Mouse (Mus musculus): ENCODE measurements around the gene Atp7b. TPM values are rescaled to one million over a fixed set of nuclear protein-coding genes. Genes with fewer than 3 reads are reported as not detected.

The Atp7b gene
- 1.8 TPM for polyA plus RNA-seq (2014; fragmentation: Illumina TruSeq; extraction: RNeasy Lipid Tissue Mini Kit (QIAGEN cat#74804); ENCODE audit: low replicate concordance)

GRCm38 (mm10) chr8:22059821-22060445, at the start of gene Atp7b:
TSS of gene Atp7b (minus strand) at chr8:22060305.

GRCm38 (mm10) chr8:22060446-22060889, 363 bp upstream of the Atp7b start, which contains the start of gene Alg11:
TSS of gene Alg11 (plus strand) at chr8:22060721.

DNA sequence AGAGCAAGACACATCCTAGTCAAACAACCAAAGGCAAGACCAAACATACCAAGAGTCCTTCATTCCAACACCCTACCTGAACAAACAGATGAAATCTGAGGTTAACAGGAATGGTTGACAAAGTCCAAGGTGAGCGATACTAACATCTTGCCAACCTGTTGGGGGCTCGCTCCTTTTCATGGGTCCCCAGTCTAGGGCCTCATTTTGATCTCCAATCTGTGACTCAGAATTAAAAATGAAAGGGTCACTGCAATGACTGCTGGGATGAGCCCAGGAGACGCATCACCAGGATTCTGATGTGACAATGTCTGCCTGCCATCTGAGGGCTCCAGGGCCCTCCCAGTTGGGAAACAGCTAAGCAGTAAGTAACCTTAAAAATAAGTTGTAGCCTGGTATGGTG, 90.6 kb downstream of the Atp7b start, which contains the start of gene Ccdc70:
TSS of gene Ccdc70 (plus strand) at position 301 of the 400 bp plus-strand sequence.

DNA sequence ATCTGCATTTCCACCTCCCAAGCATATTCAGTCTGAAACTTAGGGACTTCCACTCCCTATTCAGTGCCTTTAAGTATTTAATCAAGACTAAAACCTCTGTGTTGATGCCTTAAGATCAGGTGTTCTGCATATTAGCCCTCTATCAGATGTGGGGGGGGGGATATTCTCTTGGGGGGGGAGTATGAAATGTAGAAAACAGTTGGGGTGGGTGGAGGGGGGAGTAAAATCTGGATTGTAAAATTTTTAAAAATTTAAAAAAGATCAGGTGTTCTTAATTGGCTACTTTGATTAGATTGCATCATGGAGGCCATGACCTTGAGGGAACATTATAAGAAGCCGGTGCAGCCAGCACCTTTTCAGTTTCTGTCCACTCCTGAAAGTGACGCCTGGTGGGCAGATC, 101.7 kb downstream of the Atp7b start, which contains the start of gene Fam90a1a:
TSS of gene Fam90a1a (plus strand) at position 301 of the 400 bp plus-strand sequence.

GRCm38 (mm10) chr8:21946462-21946861, 113.6 kb downstream of the Atp7b start, which contains the start of gene Defb13:
TSS of gene Defb13 (plus strand) at chr8:21946762.

Other genes starting within 250 kb of the Atp7b start
- not detected for gene Defb50, start 236.8 kb downstream of the Atp7b start, polyA plus RNA-seq (2014; fragmentation: Illumina TruSeq; extraction: RNeasy Lipid Tissue Mini Kit (QIAGEN cat#74804); ENCODE audit: low replicate concordance)
- gene Defb2, start 220.4 kb downstream of the Atp7b start, polyA plus RNA-seq (2014; fragmentation: Illumina TruSeq; extraction: RNeasy Lipid Tissue Mini Kit (QIAGEN cat#74804); ENCODE audit: low replicate concordance): not detected
- not detected for gene Defb10, start 201.4 kb downstream of the Atp7b start, polyA plus RNA-seq (2014; fragmentation: Illumina TruSeq; extraction: RNeasy Lipid Tissue Mini Kit (QIAGEN cat#74804); ENCODE audit: low replicate concordance)
- gene Defb9, start 174.9 kb downstream of the Atp7b start, polyA plus RNA-seq (2014; fragmentation: Illumina TruSeq; extraction: RNeasy Lipid Tissue Mini Kit (QIAGEN cat#74804); ENCODE audit: low replicate concordance): not detected
- gene Defb11, start 153.9 kb downstream of the Atp7b start, polyA plus RNA-seq (2014; fragmentation: Illumina TruSeq; extraction: RNeasy Lipid Tissue Mini Kit (QIAGEN cat#74804); ENCODE audit: low replicate concordance): not detected
- not detected for gene Defb15, start 127.6 kb downstream of the Atp7b start, polyA plus RNA-seq (2014; fragmentation: Illumina TruSeq; extraction: RNeasy Lipid Tissue Mini Kit (QIAGEN cat#74804); ENCODE audit: low replicate concordance)
- gene Defb35, start 122.0 kb downstream of the Atp7b start, polyA plus RNA-seq (2014; fragmentation: Illumina TruSeq; extraction: RNeasy Lipid Tissue Mini Kit (QIAGEN cat#74804); ENCODE audit: low replicate concordance): not detected
- gene Defb13, start 113.5 kb downstream of the Atp7b start, polyA plus RNA-seq (2014; fragmentation: Illumina TruSeq; extraction: RNeasy Lipid Tissue Mini Kit (QIAGEN cat#74804); ENCODE audit: low replicate concordance): not detected
- gene Fam90a1a, start 101.6 kb downstream of the Atp7b start, polyA plus RNA-seq (2014; fragmentation: Illumina TruSeq; extraction: RNeasy Lipid Tissue Mini Kit (QIAGEN cat#74804); ENCODE audit: low replicate concordance): not detected
- gene Ccdc70, start 90.5 kb downstream of the Atp7b start, polyA plus RNA-seq (2014; fragmentation: Illumina TruSeq; extraction: RNeasy Lipid Tissue Mini Kit (QIAGEN cat#74804); ENCODE audit: low replicate concordance): not detected
- 44.6 TPM for gene Alg11, start 416 bp upstream of the Atp7b start, polyA plus RNA-seq (2014; fragmentation: Illumina TruSeq; extraction: RNeasy Lipid Tissue Mini Kit (QIAGEN cat#74804); ENCODE audit: low replicate concordance)
- gene Nek5, start 64.7 kb upstream of the Atp7b start, polyA plus RNA-seq (2014; fragmentation: Illumina TruSeq; extraction: RNeasy Lipid Tissue Mini Kit (QIAGEN cat#74804); ENCODE audit: low replicate concordance): 3.7 TPM
- gene Nek3, start 106.1 kb upstream of the Atp7b start, polyA plus RNA-seq (2014; fragmentation: Illumina TruSeq; extraction: RNeasy Lipid Tissue Mini Kit (QIAGEN cat#74804); ENCODE audit: low replicate concordance): 13.1 TPM
- 19.8 TPM for gene Ckap2, start 125.5 kb upstream of the Atp7b start, polyA plus RNA-seq (2014; fragmentation: Illumina TruSeq; extraction: RNeasy Lipid Tissue Mini Kit (QIAGEN cat#74804); ENCODE audit: low replicate concordance)
- gene Vps36, start 132.5 kb upstream of the Atp7b start, polyA plus RNA-seq (2014; fragmentation: Illumina TruSeq; extraction: RNeasy Lipid Tissue Mini Kit (QIAGEN cat#74804); ENCODE audit: low replicate concordance): 32.7 TPM
- 0.26 TPM for gene Thsd1, start 167.0 kb upstream of the Atp7b start, polyA plus RNA-seq (2014; fragmentation: Illumina TruSeq; extraction: RNeasy Lipid Tissue Mini Kit (QIAGEN cat#74804); ENCODE audit: low replicate concordance)
- not detected for gene Tpte, start 223.1 kb upstream of the Atp7b start, polyA plus RNA-seq (2014; fragmentation: Illumina TruSeq; extraction: RNeasy Lipid Tissue Mini Kit (QIAGEN cat#74804); ENCODE audit: low replicate concordance)